Mouse (Mus musculus): ENCODE measurements around the gene Kdm4c. TPM values are rescaled to one million over a fixed set of nuclear protein-coding genes. Genes with fewer than 3 reads are reported as not detected.
"Not testable (repeated sequence)": the region's sequence is repeated elsewhere in the genome, so short reads cannot be mapped to it uniquely, and the experiment has no call there.

The Kdm4c gene
- polyA plus RNA-seq, 1 experiment from 2014 or later, result 16.3 TPM

- H3K4me3 ChIP-seq (replicated peaks), result no peak overlapping the region
- H3K9me3 ChIP-seq, result no peaks in the 10 kb centered on the region
- no peak overlapping the region for H3K4me2 ChIP-seq
- ATAC-seq (ENCODE audit: low FRiP score), result no peak
- H3K4me1 ChIP-seq, result no peaks in the 10 kb centered on the region
- peaks cover 16% of the 10 kb centered on the region for H3K36me3 ChIP-seq (replicated peaks)
- WGBS, result 91% methylated on average over 4 of the region's 4 CpGs
- no peak overlapping the region for H3K9ac ChIP-seq
- no peak overlapping the region for H3K27ac ChIP-seq
- no peaks in the 10 kb centered on the region for H3K27me3 ChIP-seq
Measured at GRCm38 (mm10) chr4:74357479-74357878, 115.2 kb downstream of the Kdm4c start.

- no peaks in the 10 kb centered on the region for H3K27me3 ChIP-seq
- ATAC-seq (ENCODE audit: low FRiP score), result no peak
- 97% methylated on average over 3 of the region's 3 CpGs for WGBS
- no peak overlapping the region for H3K4me3 ChIP-seq (replicated peaks)
- H3K36me3 ChIP-seq (replicated peaks), result peaks cover 13% of the 10 kb centered on the region
- no peak overlapping the region for H3K4me2 ChIP-seq
- no peaks in the 10 kb centered on the region for H3K4me1 ChIP-seq
- H3K9ac ChIP-seq, result no peak overlapping the region
- no peak overlapping the region for H3K27ac ChIP-seq
- H3K9me3 ChIP-seq, result no peaks in the 10 kb centered on the region
Measured at GRCm38 (mm10) chr4:74360274-74360673, 118.0 kb downstream of the Kdm4c start.

- H3K9me3 ChIP-seq, result no peaks in the 10 kb centered on the region
- H3K36me3 ChIP-seq (replicated peaks), result peaks cover 5% of the 10 kb centered on the region; the same call in 1 of the 2 replicates
- no peak for ATAC-seq (ENCODE audit: low FRiP score)
- no peaks in the 10 kb centered on the region for H3K27me3 ChIP-seq
- H3K27ac ChIP-seq, result no peak overlapping the region
- no peak overlapping the region for H3K4me3 ChIP-seq (replicated peaks)
- no peak overlapping the region for H3K9ac ChIP-seq
- WGBS, result 84% methylated on average over 4 of the region's 4 CpGs
- H3K4me1 ChIP-seq, result no peaks in the 10 kb centered on the region
- no peak overlapping the region for H3K4me2 ChIP-seq
Measured at GRCm38 (mm10) chr4:74386583-74386982, 144.3 kb downstream of the Kdm4c start.

GRCm38 (mm10) chr4:74393162-74393561 lies 150.9 kb downstream of the Kdm4c start:
- Histone ChIP-seq H3K4me2 (no peak overlapping the region), H3K36me3 (replicated peaks) (peaks cover 15% of the 10 kb centered on the region; the same call in 1 of the 2 replicates), H3K9ac (no peak overlapping the region), H3K9me3 (no peaks in the 10 kb centered on the region), H3K4me1 (no peaks in the 10 kb centered on the region), H3K27ac (no peak overlapping the region), H3K27me3 (no peaks in the 10 kb centered on the region), H3K4me3 (replicated peaks) (no peak overlapping the region)
- no peak for ATAC-seq (ENCODE audit: low FRiP score)
- WGBS, result 90% methylated on average over 2 of the region's 2 CpGs

GRCm38 (mm10) chr4:74396562-74396961 lies 154.3 kb downstream of the Kdm4c start:
- Histone ChIP-seq H3K4me3 (replicated peaks) (no peak overlapping the region), H3K4me2 (no peak overlapping the region), H3K27ac (no peak overlapping the region), H3K9ac (no peak overlapping the region), H3K27me3 (no peaks in the 10 kb centered on the region), H3K9me3 (no peaks in the 10 kb centered on the region), H3K4me1 (peaks cover 4% of the 10 kb centered on the region; the same call in 1 of the 2 replicates), H3K36me3 (replicated peaks) (peaks cover 16% of the 10 kb centered on the region; the same call in 1 of the 2 replicates)
- 90% methylated on average over 5 of the region's 5 CpGs for WGBS
- no peak for ATAC-seq (ENCODE audit: low FRiP score)

- H3K27me3 ChIP-seq; H3K9ac ChIP-seq; H3K9me3 ChIP-seq; H3K4me3 ChIP-seq (replicated peaks); H3K27ac ChIP-seq; H3K4me1 ChIP-seq; H3K4me2 ChIP-seq: not testable (repeated sequence)
- peak; percentile 39; the same call in 1 of the 2 replicates for ATAC-seq (ENCODE audit: low FRiP score)
- WGBS, result 56% methylated on average over 7 of the region's 7 CpGs
- H3K36me3 ChIP-seq (replicated peaks), result peaks cover 32% of the 10 kb centered on the region
Measured at GRCm38 (mm10) chr4:74401617-74402313, 159.5 kb downstream of the Kdm4c start.

GRCm38 (mm10) chr4:74408731-74409130 lies 166.4 kb downstream of the Kdm4c start:
- H3K36me3 ChIP-seq (replicated peaks), result peaks cover 21% of the 10 kb centered on the region
- no peaks in the 10 kb centered on the region for H3K4me1 ChIP-seq
- no peak overlapping the region for H3K27ac ChIP-seq
- 77% methylated on average over 1 of the region's 1 CpGs for WGBS
- no peaks in the 10 kb centered on the region for H3K9me3 ChIP-seq
- no peak for ATAC-seq (ENCODE audit: low FRiP score)
- H3K27me3 ChIP-seq, result no peaks in the 10 kb centered on the region
- H3K4me2 ChIP-seq, result no peak overlapping the region
- H3K4me3 ChIP-seq (replicated peaks), result no peak overlapping the region
- no peak overlapping the region for H3K9ac ChIP-seq

- Histone ChIP-seq H3K4me2 (no peak overlapping the region), H3K27ac (no peak overlapping the region), H3K4me1 (no peaks in the 10 kb centered on the region), H3K4me3 (replicated peaks) (no peak overlapping the region), H3K9me3 (no peaks in the 10 kb centered on the region), H3K36me3 (replicated peaks) (no peaks in the 10 kb centered on the region), H3K27me3 (no peaks in the 10 kb centered on the region), H3K9ac (no peak overlapping the region)
- ATAC-seq (ENCODE audit: low FRiP score), result no peak
- WGBS, result 89% methylated on average over 1 of the region's 1 CpGs
Measured at GRCm38 (mm10) chr4:74419794-74420193, 177.5 kb downstream of the Kdm4c start.

Other genes with a start within 250 kb of the Kdm4c start
- 5.0 and 5.9 TPM in 2 replicates for gene Frmd3, start 229.1 kb upstream of the Kdm4c start, polyA plus RNA-seq (2016; fragmentation: Nextera tagmentation; extraction: Ambion mirVana)

All from forebrain, embryonic 12.5 days (tissue).